Mouse (Mus musculus): ENCODE measurements around the gene Nf1. TPM values are rescaled to one million over a fixed set of nuclear protein-coding genes. Genes with fewer than 3 reads are reported as not detected.

Nf1 gene
- total RNA-seq, 2 experiments from 2014 or later = 111 to 130 TPM

DNA sequence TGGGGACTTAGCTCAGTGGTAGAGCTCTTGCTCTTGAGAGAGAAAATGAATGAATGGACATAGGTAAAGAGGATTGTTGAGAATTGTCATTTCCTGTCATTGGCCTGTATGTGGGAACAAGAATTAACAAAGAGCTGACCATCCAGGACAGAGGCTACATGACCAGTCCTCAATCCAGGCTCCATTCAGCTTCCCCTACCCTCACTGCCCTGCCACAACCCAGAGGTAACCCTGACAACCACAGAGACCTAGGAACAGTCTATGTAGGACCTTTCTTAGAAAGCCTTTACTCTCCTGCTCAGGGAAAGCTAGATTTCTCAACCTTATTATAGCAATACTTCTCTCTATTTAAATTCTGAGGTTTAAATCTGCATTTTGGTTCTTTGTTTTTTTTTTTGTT is 181.3 kb downstream of the Nf1 start:
- DNase-seq (ENCODE audit: low spot score in 2 of 2) = no peak
- intact Hi-C loops (cut with DNase I) = no loop called here

DNA sequence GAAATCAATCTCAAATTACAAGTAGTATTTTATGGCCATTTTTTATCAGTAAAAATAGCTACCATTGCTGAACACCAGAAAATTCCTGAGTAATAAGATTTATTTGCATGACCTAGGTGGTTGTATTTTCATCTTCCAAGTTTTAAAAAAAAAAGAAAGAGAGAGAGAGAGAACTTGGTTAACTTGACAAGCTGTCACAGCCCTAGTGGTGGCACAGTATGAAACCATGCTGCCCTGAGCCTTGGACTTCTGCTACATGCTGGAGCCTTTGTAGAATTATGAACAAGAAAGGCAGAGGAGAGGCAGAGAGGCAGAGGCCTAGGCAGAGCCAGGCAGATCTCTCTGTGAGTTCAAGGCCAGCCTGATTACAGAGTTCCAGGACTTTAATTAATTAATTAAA is 182.4 kb downstream of the Nf1 start:
- DNase-seq (ENCODE audit: low spot score in 2 of 2) = no peak
- intact Hi-C loops (cut with DNase I) = no loop called here

DNA sequence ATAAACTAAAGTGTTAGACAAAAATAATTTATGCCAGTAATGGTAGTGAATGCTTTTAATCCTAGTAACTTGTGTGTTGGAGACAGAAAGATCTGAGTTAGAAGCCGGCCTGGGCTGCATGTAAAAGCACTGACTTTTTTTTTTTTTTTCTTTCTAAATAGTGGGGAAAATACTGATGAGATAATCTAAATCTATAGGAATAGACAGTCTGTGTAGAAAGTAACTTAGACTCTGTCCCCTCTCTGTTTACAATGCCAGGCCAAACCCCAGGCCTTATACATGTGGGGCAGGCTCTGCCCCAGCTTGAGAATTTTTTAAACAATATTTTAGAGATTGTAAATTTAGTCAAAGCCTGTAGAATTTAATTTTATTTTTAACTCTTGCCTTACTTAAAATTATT is 183.5 kb downstream of the Nf1 start:
- DNase-seq (ENCODE audit: low spot score in 2 of 2) = no peak
- intact Hi-C loops (cut with DNase I) = no loop called here

DNA sequence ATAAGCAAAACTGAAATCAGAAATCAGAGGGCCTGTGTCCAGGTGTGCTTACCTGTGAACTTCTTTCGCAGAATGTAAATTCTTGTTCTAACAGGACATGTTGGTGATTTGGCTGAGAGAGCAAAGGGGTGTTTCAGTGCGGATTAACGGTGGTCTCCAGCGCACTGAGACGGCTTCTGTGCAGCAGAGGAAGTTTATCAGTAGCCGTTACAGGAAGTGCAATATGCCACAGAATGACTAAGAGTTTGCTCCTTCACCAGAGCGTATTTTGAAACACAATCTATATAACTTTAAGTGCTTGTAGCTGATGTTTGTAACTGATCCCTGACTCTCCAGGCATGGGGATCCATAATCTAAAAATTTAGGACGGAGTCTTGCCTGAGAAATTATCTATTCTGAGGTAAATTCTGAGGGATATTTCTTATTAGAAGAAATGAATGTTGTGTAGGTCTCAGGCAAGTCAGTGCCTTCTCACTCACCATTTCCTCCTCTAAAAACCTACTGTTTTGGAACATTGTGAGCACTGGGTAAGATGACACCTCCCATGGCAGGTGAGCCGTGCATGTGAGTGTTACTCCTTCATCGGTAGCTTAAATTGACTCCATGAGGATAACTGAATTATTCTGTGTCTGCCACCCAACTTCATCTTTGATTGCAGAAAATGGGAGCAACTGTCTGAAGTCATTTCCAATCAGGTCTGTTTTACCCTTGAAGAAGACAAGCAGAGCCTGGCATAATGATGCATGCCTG is 184.2 kb downstream of the Nf1 start, which contains the start of gene Evi2b:
Gene Evi2b, minus strand, starts transcription at position 203 of the 750 bp plus-strand sequence.
- DNase-seq (ENCODE audit: low spot score in 2 of 2) = no peak
- intact Hi-C loops (cut with DNase I) = no loop called here

DNA sequence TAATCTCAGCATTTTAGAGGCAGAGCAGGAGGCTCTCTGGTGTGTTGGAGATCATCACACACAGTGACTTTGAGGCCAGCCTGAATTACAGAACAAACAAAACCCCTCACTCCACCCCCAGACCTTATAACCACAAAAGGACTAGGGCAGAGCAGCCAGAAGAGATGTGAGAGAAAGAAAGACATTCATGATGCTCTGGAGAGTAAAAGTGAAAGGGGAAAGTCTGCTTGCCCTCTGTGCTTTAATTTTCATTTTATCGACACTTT is 184.8 kb downstream of the Nf1 start:
- intact Hi-C loops (cut with DNase I) = no loop called here

DNA sequence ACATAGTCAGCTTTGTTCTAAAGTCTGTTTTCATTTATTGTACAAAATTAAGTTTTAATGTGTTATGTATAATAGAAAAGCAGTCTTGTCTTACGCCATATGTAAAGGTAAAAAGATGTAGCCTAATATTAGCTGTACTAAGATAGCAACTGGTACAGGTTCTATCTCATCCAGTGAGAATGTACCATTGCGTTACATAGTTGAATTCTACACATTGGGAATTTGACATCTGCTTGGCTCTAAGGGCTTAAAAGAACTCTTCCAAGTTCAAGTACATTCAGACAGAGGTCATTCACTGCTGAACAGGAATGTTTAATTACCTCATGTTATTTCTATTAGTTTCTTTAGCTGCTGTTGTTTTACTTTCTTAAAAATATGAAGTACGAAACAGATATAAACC is 187.1 kb downstream of the Nf1 start:
- intact Hi-C loops (cut with DNase I) = no loop called here
- DNase-seq (ENCODE audit: low spot score in 2 of 2) = no peak

More for the DNA sequence above, 184.8 kb downstream of the Nf1 start:
- no peak for DNase-seq (ENCODE audit: low spot score in 2 of 2)

DNA sequence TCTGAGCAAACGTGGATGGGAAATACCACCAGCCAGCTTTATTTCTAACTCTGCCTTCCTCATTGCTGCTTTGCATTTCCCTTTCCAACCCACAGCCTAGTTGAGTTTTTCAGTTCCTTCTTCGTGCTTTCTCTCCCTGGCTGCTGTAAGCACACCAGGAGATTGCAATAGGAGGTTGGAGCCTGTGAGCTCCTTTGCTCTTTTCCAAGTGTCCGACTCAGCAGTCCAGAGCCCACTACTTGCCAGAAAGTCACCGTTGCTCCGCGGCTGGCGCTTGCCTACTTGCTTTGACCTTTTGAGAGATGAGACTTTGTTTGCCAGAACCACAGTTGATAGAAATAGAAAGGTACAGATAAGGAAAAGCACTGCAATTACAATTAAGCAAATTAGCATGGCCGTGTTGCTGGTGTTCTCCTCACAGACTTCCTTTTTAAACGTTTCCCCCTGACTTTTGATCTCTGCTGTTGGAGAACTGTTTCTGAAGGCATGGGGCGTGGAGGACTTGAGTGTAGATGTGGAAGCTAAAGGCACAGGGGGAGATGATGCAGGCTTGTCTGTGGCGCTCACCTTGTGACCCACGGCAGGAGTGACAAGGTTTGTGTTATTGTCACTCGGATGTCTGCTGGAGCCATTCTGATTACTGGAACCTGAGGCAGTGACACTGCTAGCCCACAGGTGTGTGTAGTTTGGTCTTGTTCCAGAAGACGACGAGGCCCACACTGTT is 187.7 kb downstream of the Nf1 start:
- intact Hi-C loops (cut with DNase I) = no loop called here
- DNase-seq (ENCODE audit: low spot score in 2 of 2) = peak; percentile 26 to 33

DNA sequence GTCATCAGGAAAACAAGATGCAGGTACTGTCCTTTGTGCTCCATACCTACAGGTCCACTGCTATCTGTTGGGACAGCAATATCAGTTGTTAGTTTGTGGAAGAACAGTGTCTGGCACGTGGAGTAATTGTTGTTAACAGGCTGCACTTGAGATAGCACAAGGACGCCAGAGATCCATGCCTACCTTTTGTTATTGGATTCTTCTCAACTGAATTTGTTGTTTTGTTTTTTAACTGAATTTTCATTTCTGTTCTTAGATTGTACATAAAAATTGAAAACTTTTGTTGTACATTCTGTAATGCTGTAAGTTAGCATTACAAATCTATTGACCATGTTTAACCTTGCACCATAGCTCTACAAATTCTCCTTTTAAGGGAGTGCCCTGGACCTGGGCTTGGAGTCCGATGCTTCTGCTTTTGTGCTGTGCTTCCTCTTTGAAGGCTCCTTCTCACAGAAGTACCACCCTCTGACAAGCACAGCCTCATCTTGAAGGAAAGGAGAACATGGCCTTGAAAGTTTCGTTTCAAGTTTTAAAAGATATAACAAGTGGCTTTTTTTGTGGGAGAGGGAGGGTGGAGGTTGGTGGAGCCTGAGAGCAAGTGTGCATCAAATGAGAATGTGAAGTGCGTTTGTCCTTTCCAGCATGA is 188.4 kb downstream of the Nf1 start:
- no peak for DNase-seq (ENCODE audit: low spot score in 2 of 2)
- intact Hi-C loops (cut with DNase I) = no loop called here

DNA sequence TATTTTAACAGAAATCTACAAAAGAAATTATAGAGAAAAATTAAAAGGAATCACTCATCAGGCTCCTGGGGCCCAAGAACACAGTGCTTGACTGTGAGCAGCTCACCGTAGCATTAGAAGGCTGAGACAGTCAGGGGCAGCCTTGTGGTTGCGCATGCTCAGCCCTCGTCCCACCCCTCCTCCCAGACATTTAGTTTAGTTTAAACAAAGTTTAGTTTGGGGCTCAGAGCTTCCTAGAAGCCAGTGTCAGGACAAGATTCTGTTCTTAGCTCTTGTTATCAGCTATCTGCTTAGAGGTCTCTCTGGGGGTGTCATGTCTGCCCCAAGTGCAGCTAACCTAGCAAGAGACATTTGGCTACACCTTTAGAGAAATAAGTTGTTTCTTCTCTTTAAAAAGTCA is 189.1 kb downstream of the Nf1 start:
- no peak for DNase-seq (ENCODE audit: low spot score in 2 of 2)
- intact Hi-C loops (cut with DNase I) = no loop called here

DNA sequence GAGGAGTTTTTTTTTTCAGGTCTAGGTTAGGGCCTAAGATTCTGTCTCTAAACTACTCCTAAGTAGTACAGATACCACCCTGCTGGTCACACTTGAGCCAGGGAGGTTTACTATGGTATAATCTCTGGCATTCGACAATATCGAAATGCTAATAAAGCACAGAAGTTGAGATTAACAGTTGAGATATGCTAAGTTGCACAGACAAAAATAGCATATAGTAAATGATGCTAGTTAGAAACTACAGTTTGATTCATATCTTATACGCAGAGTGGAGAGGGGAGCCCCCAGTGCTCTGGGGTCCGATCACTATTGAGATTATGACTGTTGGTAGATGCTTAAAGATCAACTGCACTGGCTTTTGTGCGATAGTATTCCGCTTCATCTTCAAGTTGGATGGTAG is 189.7 kb downstream of the Nf1 start:
- DNase-seq (ENCODE audit: low spot score in 2 of 2) = no peak
- intact Hi-C loops (cut with DNase I) = no loop called here

DNA sequence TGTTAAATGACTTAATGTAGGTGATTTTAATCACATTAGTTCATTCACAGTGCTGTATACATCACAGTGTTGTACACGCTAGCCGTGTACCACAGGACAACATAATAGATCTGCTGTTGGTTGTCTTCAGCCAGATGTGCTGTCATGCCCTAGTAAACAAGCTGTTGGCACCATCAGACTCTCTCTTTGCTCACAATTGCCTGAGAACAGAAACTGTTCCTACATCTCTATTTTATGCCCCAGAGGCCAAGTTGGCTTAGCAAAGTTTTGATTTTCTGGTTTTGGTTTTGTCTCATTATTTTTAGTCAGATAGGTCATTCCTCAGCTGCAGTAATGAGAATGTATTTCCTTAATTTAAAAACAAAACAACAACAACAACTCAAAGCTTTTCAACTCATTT is 190.2 kb downstream of the Nf1 start:
- intact Hi-C loops (cut with DNase I) = no loop called here

DNA sequence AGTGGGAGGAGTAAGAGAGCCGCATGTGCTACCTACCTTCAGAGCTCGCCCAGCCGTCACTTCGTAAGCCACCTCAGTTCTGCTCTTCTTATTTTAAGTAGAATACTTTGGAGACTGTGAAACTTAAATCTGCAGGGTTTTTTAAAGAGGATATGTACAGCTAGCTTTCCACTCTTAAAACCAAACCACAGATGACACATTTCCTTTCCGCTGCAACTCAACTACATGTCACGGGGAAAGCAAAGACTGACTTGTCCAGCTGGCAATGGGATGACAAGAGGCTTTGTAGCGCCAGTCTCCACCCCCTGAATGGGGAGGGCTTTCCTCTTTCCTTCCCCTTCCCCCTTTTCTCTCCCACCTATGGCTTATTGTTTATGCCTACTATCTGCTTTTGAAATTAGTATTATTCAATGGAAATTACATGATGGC is 190.9 kb downstream of the Nf1 start, which contains the start of the genes Evi2 and Evi2a:
Gene Evi2, minus strand, starts transcription at position 257 of the 429 bp plus-strand sequence.
Gene Evi2a, minus strand, starts transcription at position 277 of the 429 bp plus-strand sequence.
- intact Hi-C loops (cut with DNase I) = no loop called here
- DNase-seq (ENCODE audit: low spot score in 2 of 2) = peak in 1 of 2 experiments; percentile 28

More for the DNA sequence above, 190.2 kb downstream of the Nf1 start:
- DNase-seq (ENCODE audit: low spot score in 2 of 2) = no peak

DNA sequence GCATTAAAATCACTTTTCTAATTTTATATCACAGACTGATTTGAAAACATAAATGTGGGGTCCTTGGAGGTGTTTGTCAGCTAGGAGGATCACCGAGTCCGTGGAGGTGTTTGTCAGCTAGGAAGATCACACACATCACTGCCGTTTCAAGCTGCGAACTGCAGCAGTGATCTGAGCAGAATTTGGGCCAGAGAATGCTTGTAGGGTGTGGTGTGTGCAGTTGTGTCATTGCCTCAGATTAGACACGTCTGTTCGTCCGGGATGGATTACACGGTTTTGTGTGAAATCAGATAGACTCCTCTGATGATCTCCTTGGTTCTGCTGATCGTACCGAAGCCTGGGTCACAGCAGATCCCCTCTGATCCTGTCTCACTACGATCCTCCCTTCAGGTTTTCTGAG is 191.3 kb downstream of the Nf1 start:
- DNase-seq (ENCODE audit: low spot score in 2 of 2) = no peak
- intact Hi-C loops (cut with DNase I) = no loop called here

DNA sequence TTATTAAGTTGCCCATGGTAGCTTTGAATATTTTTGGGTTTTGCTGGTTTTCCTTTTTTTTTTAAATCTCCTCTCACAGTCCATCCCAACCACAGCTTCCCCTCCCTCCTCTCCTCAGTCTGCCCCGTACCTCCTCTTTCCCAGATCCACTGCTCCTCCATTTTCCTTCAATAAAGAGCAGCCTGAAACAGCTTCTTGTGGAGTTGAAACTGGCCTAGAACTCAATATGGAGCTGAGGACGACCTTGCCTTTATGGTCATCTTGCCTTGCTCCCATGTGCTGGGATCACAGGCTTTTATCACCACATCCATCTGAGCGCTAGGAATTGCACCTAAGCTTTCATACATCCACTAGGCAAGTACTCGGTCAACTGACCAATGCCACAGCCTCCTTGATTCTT is 192.0 kb downstream of the Nf1 start:
- no peak for DNase-seq (ENCODE audit: low spot score in 2 of 2)
- intact Hi-C loops (cut with DNase I) = no loop called here

DNA sequence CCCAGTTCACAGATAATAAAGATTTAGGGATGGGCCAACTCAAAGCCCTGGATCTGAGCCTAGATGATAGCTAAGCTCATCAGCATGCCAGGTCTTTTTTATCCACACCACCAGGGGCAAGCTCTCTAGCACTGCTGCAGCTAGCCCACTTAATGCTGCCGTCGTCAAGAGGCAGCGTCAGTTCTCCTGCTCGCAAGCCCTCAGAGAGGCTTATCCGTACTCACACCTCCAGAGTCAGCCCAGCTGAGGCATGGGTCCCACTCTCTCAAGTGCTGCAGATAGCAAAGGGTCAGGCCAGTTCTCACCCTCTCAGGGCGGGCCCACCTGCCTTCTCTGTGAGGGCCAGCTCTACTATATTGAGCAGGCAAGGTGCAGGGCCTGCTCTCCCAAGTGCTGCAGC is 193.8 kb downstream of the Nf1 start:
- intact Hi-C loops (cut with DNase I) = no loop called here
- no peak for DNase-seq (ENCODE audit: low spot score in 2 of 2)

DNA sequence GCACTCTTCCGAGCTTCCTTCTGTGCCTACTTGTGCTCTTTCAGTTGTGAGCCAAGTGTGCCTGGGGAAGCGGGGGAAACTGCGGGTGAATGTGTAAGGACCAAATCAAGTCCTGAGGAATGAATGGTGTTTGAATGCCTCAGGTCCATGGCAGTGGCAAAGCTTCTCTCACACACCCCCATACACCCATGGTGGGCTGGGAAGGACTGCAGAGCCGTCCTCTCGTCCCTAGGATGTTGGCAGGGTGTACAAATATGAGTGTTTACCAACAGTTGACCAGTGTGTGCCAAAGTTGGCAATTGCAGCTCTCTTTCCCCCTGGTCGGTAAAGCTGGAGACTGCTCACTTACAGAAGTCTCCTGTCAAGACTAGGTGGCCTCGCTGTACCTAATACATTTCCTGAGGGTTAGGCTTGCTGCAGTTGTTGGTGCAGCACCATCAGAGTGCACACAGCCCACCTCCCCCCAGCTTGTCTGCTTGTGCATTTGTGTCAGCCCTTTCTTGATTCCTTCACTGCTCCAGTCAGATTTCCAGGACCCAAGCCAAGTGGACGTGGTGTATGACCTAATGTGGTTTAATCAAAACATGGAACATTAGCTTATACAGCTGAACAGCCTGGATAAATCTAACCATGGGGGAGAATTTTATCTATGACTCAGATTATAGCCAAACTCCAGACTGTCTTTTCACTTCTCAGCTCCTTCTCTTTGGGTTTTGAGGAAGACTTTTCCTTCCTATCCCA is 194.6 kb downstream of the Nf1 start:
- intact Hi-C loops (cut with DNase I) = no loop called here
- DNase-seq (ENCODE audit: low spot score in 2 of 2) = no peak

DNA sequence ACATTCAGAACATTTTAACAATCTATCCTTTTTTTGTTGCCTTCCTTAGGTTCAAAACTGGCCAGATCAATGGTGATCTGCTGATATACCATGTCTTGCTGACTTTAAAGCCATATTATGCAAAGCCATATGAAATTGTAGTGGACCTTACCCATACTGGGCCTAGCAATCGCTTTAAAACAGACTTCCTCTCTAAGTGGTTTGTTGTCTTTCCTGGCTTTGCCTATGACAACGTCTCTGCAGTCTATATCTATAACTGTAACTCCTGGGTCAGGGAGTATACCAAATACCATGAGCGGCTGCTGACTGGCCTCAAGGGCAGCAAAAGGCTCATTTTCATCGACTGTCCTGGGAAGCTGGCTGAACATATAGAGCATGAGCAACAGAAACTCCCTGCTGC is 196.1 kb downstream of the Nf1 start:
- intact Hi-C loops (cut with DNase I) = no loop called here
- DNase-seq (ENCODE audit: low spot score in 2 of 2) = no peak

DNA sequence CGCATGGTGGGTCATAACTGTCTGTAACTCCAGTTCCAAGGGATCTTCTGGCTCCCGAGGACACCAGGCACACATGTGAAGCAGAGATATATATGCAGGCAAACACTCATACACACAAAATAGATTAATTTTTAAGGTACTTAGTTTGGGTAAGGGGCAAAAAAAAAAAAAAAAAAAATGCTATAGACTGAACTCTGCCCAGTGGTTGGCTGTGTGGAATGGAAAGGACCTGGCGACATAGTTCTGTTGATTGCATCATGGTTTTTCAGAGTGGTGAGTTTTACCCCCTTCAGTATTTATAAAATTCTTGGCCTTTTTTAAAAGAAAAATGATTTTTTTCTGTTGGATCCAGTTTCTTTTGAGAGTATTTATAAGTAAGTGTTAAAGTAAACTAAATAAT is 196.8 kb downstream of the Nf1 start:
- intact Hi-C loops (cut with DNase I) = no loop called here
- no peak for DNase-seq (ENCODE audit: low spot score in 2 of 2)

DNA sequence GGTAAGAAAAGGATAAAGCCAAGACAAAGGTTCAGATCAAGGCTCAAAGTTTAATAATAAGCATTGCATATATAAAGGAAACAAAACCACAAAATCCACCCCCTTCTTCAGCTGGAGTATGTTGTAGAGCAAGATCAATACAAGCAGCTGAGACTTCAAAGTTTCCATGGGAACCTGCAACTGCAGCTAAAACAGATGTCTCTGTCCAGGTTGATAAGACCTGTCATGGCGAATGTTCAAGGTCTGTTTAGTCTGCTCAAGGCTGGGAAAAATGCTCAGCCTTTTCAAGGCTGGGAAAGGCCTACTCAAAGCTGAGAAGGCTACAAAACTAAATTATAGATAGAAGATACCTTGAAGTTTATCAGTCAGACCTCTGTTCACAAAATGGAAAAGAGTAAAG is 213.1 kb downstream of the Nf1 start:
- DNase-seq (ENCODE audit: low spot score in 2 of 2) = no peak

DNA sequence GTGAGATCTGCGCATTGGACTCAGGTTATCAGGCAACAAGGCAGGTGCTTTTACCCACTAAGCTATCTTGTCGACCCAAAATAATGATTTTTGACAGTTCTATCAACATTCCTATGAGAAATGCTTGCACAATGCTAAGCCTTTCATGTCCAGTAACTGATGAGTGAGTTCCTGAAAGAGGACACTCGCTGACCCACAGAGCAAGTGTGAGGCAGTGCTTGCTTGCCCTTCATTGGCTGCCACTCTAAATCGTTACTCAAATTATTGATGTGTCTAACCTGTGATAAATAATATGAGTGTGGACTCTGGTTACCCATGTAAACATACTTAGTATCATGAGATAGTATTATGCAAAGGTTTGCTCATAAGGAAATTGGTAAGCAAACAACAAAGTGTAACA is 221.0 kb downstream of the Nf1 start:
- intact Hi-C loops (cut with DNase I) = no loop called here

More for the DNA sequence above, 213.1 kb downstream of the Nf1 start:
- intact Hi-C loops (cut with DNase I) = no loop called here

More for the DNA sequence above, 221.0 kb downstream of the Nf1 start:
- DNase-seq (ENCODE audit: low spot score in 2 of 2) = no peak
